Mouse (Mus musculus) ES-E14 (cell line): Measurements from ENCODE around the gene Sema6b. TPM values are rescaled to one million over a fixed set of nuclear protein-coding genes. Genes with fewer than 3 reads are reported as not detected.

ENCODE experiments used
- DNase-seq: peaks from one replicate; pipeline ENCODE4 v3.0.0-alpha.2; 2013; ENCODE audit warnings: low read depth, low spot score
- H3K27ac ChIP-seq: 2 replicates; pipeline ENCODE4 v1.5.1; 2012; ENCODE audit warnings: low read depth, mild to moderate bottlenecking, low read length, moderate library complexity, mixed read lengths; ENCODE audit not compliant: poor library complexity, insufficient read depth, severe bottlenecking
- H3K36me3 ChIP-seq: 2 replicates; pipeline ENCODE4 v1.6.1; 2012; ENCODE audit warnings: mild to moderate bottlenecking, low read length, moderate library complexity, mixed read lengths; ENCODE audit not compliant: control insufficient read depth, poor library complexity, insufficient read depth, severe bottlenecking
- H3K4me1 ChIP-seq, 2 experiments: fragments of 150-350 bp in 1 of 2; sonication (generic) in 1 of 2; 2 replicates each; pipeline ENCODE4 v1.6.1; 2012; ENCODE audit warnings: low read length in 2 of 2, mild to moderate bottlenecking in 1 of 2, mixed read lengths in 1 of 2; ENCODE audit not compliant: control insufficient read depth in 2 of 2, insufficient read depth in 2 of 2, poor library complexity in 1 of 2
- H3K4me3 ChIP-seq, 2 experiments: fragments of 150-350 bp in 1 of 2; sonication (generic) in 1 of 2; 2 replicates each; pipeline ENCODE4 v1.5.1; 2012; ENCODE audit warnings: low read length in 2 of 2, low read depth in 1 of 2, mild to moderate bottlenecking in 1 of 2, mixed read lengths in 1 of 2; ENCODE audit not compliant: insufficient read depth in 1 of 2, poor library complexity in 1 of 2, severe bottlenecking in 1 of 2
- H3K9ac ChIP-seq: 2 replicates; pipeline ENCODE4 v1.6.1; 2012; ENCODE audit warnings: low read depth, mild to moderate bottlenecking, low read length, mixed read lengths; ENCODE audit not compliant: poor library complexity, insufficient read depth, severe bottlenecking
- H3K9me3 ChIP-seq: fragments of 150-350 bp; sonication (generic); 2 replicates; pipeline ENCODE4 v1.6.1; 2012; ENCODE audit warnings: low read depth, mild to moderate bottlenecking, low read length; ENCODE audit not compliant: control insufficient read depth, insufficient read depth
- CHD2 ChIP-seq: IDR thresholded peaks from 2 replicates; pipeline ENCODE4 v1.6.1; 2014; ENCODE audit warnings: mild to moderate bottlenecking, low read depth, low read length, inconsistent platforms
- HCFC1 ChIP-seq: IDR thresholded peaks from 2 replicates; pipeline ENCODE4 v1.6.1; 2012; ENCODE audit warnings: low read length, inconsistent platforms, borderline replicate concordance; ENCODE audit not compliant: insufficient read depth
- MAFK ChIP-seq: IDR thresholded peaks from 2 replicates; pipeline ENCODE4 v1.6.1; 2014; ENCODE audit warnings: mild to moderate bottlenecking, low read depth, low read length, inconsistent platforms; ENCODE audit not compliant: insufficient read depth
- ZC3H11A ChIP-seq: IDR thresholded peaks from 2 replicates; pipeline ENCODE4 v1.6.1; 2012; ENCODE audit warnings: low read depth, mild to moderate bottlenecking, inconsistent platforms, low read length, borderline replicate concordance
- ZNF384 ChIP-seq: IDR thresholded peaks from 2 replicates; pipeline ENCODE4 v1.6.1; 2012; ENCODE audit warnings: low read depth, low read length, inconsistent platforms
- in situ Hi-C, 2 experiments: fragments of 600-800 bp; cut with MboI; formaldehyde crosslinking; loops; one replicate each; pipeline ENCODE4 v1.15.1; 2025; ENCODE audit warnings: low sequenced_read_pairs in 2 of 2, inconsistent platforms in 1 of 2; ENCODE audit not compliant: unreplicated experiment in 2 of 2
- total RNA-seq: library from RNA; depleted of rRNA; stranded (reverse); fragments of 300-350 nt; gene quantifications from 2 replicates; pipeline ENCODE4 v1.2.3, GENCODE M21; 2012

Gene Sema6b
- total RNA-seq, 1 experiment = 2.9 TPM

DNA sequence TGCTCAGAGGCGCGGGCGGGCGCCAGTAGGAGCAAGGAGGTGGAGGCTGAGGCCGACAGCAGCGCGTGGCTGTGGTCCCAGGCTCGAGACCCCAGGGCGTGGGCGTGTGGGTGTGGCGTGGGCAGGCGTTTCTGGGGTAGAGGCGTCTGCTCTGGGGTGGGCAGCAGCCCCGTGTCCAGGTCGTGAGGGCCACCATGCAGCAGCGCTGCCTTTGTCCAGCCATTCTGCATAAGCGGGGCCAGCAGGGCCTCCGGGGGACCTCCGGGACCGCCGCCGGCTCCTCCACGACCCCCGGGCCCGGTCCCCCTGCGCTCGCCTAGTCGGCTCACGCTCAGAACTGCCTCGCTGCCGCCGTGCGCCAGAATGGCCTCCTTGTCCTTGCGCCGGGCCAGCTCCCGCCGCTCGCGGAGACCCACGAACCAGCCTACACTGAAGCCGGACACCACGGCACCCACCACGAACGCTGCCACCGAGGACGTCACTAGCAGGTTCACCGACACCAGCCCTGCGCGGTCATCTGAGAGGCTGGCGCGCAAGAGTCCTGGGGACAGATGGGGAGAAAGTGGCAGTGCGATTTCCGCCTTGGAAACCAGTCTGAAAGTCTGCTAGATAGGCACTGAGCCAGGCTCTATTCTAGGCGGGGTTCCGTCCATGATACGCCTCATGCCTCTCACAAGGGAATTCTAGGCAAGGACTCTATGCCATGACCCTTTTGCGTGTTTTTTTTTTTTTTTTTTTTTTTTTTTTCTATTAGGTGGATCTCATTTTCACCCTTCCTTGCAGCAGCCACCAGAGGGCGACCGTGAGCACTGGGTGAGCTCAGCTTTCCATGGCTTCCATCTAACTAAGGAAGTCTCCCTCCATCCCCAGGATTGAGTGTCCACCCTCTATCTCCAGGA lies 15.5 kb downstream of the Sema6b start:
- no peak overlapping the region for H3K27ac ChIP-seq
- no peaks in the 10 kb centered on the region for H3K9me3 ChIP-seq
- peak overlapping the region; percentile 60 to 62 for H3K4me3 ChIP-seq
- peak overlapping the region; percentile 46 for H3K9ac ChIP-seq
- TF ChIP-seq HCFC1 (no peak), ZC3H11A (peak; percentile 15; the same call in 1 of the 2 replicates), ZNF384 (peak; percentile 99)
- DNase-seq = peak; percentile 77
- no peaks in the 10 kb centered on the region for H3K36me3 ChIP-seq
- in situ Hi-C loops = no loop called here
- peaks cover 0 to 2% of the 10 kb centered on the region in 2 experiments; a peak in 1 of 4 replicates for H3K4me1 ChIP-seq

DNA sequence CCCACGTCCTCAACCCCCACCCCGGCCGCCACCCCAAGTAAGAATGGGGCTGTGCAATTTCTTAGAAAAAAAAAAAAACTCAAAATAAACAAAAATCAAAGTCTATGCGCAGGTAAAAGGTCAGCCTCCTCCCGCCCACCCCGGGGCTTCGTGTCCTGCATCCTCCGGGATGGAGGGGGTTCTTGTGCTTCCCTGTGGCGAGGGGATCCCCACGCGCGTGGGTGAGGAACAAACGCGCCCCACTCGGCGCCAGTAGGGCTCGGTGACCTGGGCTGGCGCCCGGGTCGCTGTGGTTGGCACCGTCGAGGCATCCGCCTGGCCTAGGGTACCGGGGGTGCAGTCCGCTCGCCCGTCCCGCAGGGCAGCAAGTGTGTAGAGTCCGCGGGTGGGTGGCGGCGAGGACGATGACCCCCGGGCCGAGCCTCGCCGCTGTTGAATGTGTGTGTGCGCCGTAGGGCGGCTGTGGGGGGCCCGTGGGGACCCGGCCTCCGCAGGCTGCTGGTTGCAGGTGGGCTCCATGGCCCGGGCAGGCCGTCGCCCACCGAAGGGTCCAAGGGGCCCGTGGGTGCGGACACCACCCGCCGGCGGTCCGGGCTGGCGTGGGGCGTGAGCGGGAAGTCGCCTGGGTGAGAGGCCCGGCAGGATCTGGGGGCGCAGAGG lies 16.3 kb downstream of the Sema6b start:
- in situ Hi-C loops = no loop called here
- DNase-seq = no peak
- Histone ChIP-seq H3K9ac (peak overlapping the region; percentile 46), H3K27ac (no peak overlapping the region), H3K36me3 (no peaks in the 10 kb centered on the region), H3K9me3 (no peaks in the 10 kb centered on the region), H3K4me1 (peaks cover 0 to 2% of the 10 kb centered on the region in 2 experiments; a peak in 1 of 4 replicates), H3K4me3 (peak overlapping the region; percentile 60 to 62)
- TF ChIP-seq CHD2 (no peak), ZNF384 (no peak), HCFC1 (no peak), ZC3H11A (no peak), MAFK (no peak)

GRCm38 (mm10) chr17:56123161-56123560 lies 17.0 kb downstream of the Sema6b start:
- Histone ChIP-seq H3K4me1 (peaks cover 0 to 2% of the 10 kb centered on the region in 2 experiments; a peak in 1 of 4 replicates), H3K36me3 (no peaks in the 10 kb centered on the region), H3K9me3 (no peaks in the 10 kb centered on the region), H3K27ac (no peak overlapping the region), H3K4me3 (no peak overlapping the region; a peak in 1 of 4 replicates), H3K9ac (no peak overlapping the region)
- TF ChIP-seq MAFK (no peak), CHD2 (no peak), ZC3H11A (no peak), HCFC1 (no peak)
- DNase-seq = no peak
- in situ Hi-C loops = no loop called here

- no peak for TF ChIP-seq ZC3H11A
- no peak for DNase-seq
- Histone ChIP-seq H3K4me1 (peaks cover 0 to 5% of the 10 kb centered on the region in 2 experiments; a peak in 1 of 4 replicates), H3K36me3 (no peaks in the 10 kb centered on the region), H3K27ac (no peak within 1 kb of the TSS), H3K9me3 (no peaks in the 10 kb centered on the region), H3K9ac (no peak within 1 kb of the TSS), H3K4me3 (peak within 1 kb of the TSS in 1 of 2 experiments; percentile 61; a peak in 1 of 4 replicates)
- in situ Hi-C loops = no loop called here
Observed at GRCm38 (mm10) chr17:56121826-56122225, 18.3 kb downstream of the Sema6b start, which contains the start of gene Lrg1. TSS of gene Lrg1 (minus strand) at chr17:56122001.
